Mouse (Mus musculus): ENCODE data around the gene Snx14.

- TF ChIP-seq CTCF (IDR thresholded peaks at IDR 0.05; ENCODE audit: extremely low read depth, insufficient read length, insufficient replicate concordance, low read depth, low read length) = no peak
- no peak for TF ChIP-seq POLR2A (IDR thresholded peaks at IDR 0.05; ENCODE audit: low read depth, low read length)
These were observed 16.3 kb downstream of the Snx14 start for GRCm38 (mm10) chr9:88422428-88422827.
